Mouse (Mus musculus) thymus, adult 2 months (tissue): ENCODE measurements around the gene Ccr5. TPM values are rescaled to one million over a fixed set of nuclear protein-coding genes. Genes with fewer than 3 reads are reported as not detected.
"Not testable (repeated sequence)": the region's sequence is repeated elsewhere in the genome, so short reads cannot be mapped to it uniquely, and the experiment has no call there.

Source experiments
- DNase-seq: peaks from one replicate; pipeline ENCODE4 v3.0.0; 2021
- H3K27ac ChIP-seq: fragments of 200-500 bp; 2 replicates; pipeline ENCODE4 v1.5.1; 2012; ENCODE audit warnings: low read length, control low read depth; ENCODE audit not compliant: control insufficient read depth, insufficient read depth
- H3K27me3 ChIP-seq: fragments of 200-500 bp; 2 replicates; pipeline ENCODE4 v1.6.1; 2012; ENCODE audit warnings: mild to moderate bottlenecking, low read length, moderate library complexity, mixed read lengths; ENCODE audit not compliant: control insufficient read depth, insufficient read depth
- H3K36me3 ChIP-seq: fragments of 200-500 bp; 2 replicates; pipeline ENCODE4 v1.6.1; 2012; ENCODE audit warnings: mild to moderate bottlenecking, low read length, moderate library complexity; ENCODE audit not compliant: control insufficient read depth, insufficient read depth
- H3K4me1 ChIP-seq: fragments of 200-500 bp; replicated peaks from 2 replicates; pipeline ENCODE4 v1.6.1; 2012; ENCODE audit warnings: low read length; ENCODE audit not compliant: control insufficient read depth, insufficient read depth
- H3K4me3 ChIP-seq: fragments of 200-500 bp; 2 replicates; pipeline ENCODE4 v1.5.1; 2012; ENCODE audit warnings: mild to moderate bottlenecking, low read length, control low read depth, moderate library complexity; ENCODE audit not compliant: control insufficient read depth, insufficient read depth
- CTCF ChIP-seq: fragments of 200-500 bp; IDR thresholded peaks from 2 replicates; pipeline ENCODE4 v1.5.1; 2012; ENCODE audit warnings: mild to moderate bottlenecking, control low read depth, low read length, moderate library complexity, borderline replicate concordance; ENCODE audit not compliant: control insufficient read depth, poor library complexity, insufficient read depth; ENCODE audit errors: extremely low read depth
- POLR2A ChIP-seq: fragments of 200-500 bp; IDR thresholded peaks from 2 replicates; pipeline ENCODE4 v1.6.1; 2012; ENCODE audit warnings: mild to moderate bottlenecking, low read length, control low read depth, moderate library complexity; ENCODE audit not compliant: control insufficient read depth, poor library complexity, insufficient read depth; ENCODE audit errors: extremely low read depth
- WGBS: fragments of 180-500 bp; shearing (Covaris S2); methylation state at CpG from one replicate; pipeline ENCODE4 v1.1.7; 2018; 5-methylcytosine and 5-hydroxymethylcytosine counted together
- polyA plus RNA-seq: library from polyadenylated mRNA; depleted of rRNA; stranded (reverse); fragments of >200 nt; gene quantifications from 2 replicates; pipeline ENCODE4 v1.2.3, GENCODE M21; 2012

Ccr5 gene
- polyA plus RNA-seq, 1 experiment, result 3.2 TPM

DNA sequence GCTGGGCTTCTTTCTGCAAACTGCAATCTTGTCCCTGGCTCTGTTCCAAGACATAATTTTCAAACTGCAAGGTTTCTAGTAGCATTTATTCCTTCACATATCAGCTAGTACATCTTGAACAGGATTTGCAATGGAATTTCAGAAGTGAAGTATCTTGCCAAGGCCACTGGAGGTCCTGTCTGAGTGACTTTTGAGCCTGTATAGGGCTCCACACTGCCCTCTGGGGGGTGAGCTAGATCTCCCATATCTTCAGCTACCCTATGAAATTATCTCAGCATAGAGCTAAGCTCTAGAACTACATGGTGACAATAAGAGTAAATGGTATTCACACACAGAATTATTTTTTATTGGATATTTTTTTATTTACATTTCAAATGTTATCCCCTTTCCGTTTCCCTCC is 2.9 kb upstream of the Ccr5 start:
- WGBS, result 94% methylated on average over 1 of the region's 1 CpGs
- peak; percentile 64 for DNase-seq
- no peaks in the 10 kb centered on the region for H3K27me3 ChIP-seq
- no peaks in the 10 kb centered on the region for H3K4me1 ChIP-seq
- H3K4me3 ChIP-seq, result no peak overlapping the region
- no peak overlapping the region for H3K27ac ChIP-seq
- no peak for TF ChIP-seq POLR2A
- no peak for TF ChIP-seq CTCF
- no peaks in the 10 kb centered on the region for H3K36me3 ChIP-seq

DNA sequence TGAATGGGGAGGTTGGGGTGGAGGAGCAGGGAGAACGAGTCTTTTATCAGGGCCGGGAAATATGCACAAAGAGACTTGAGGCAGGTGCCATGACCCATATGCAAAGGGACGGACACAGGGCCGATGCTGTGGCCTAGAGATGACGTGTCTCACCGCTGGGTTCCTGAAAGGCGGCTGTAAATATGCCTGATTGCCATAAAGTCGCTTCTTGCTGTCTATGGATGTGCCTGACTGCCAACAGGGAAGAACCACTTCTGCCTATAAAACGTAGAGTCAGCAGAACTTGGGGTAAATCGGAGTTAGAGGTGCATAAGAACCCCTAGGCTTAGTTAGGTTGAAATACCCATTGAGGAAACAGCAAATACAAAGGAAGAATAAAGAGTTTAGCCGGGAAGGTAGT is 4.2 kb downstream of the Ccr5 start:
- H3K4me1 ChIP-seq, result peaks cover 2% of the 10 kb centered on the region; the same call in 1 of the 2 replicates
- no peaks in the 10 kb centered on the region for H3K36me3 ChIP-seq
- H3K27me3 ChIP-seq, result no peaks in the 10 kb centered on the region
- no peak for TF ChIP-seq POLR2A
- TF ChIP-seq CTCF, result no peak
- no peak for DNase-seq
- H3K4me3 ChIP-seq, result no peak overlapping the region
- 90% methylated on average over 11 of the region's 11 CpGs for WGBS
- H3K27ac ChIP-seq, result no peak overlapping the region

DNA sequence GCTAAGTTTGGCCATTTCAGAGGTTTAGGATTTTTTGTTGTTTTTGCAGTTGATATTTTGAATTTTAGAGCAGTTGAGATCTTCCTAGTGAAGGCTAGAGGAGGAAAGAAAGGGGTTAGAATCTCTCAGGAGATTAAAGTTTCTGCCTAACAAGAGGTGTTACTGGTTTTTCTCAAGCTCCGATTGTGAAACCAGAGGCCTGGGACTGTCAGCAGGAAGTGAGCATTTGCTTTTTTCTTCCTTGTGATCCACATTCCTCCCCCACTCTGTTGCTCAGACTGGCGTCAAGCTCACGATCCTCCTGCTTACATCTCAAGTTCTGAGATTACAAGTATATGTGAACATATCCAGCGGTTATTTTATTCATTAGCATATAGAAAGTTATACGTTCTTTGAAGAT is 5.0 kb downstream of the Ccr5 start:
- Histone ChIP-seq H3K4me3 (no peak overlapping the region), H3K36me3 (no peaks in the 10 kb centered on the region), H3K27me3 (no peaks in the 10 kb centered on the region), H3K27ac (no peak overlapping the region; the same call in 1 of the 2 replicates), H3K4me1 (peaks cover 2% of the 10 kb centered on the region; the same call in 1 of the 2 replicates)
- WGBS, result 28% methylated on average over 5 of the region's 5 CpGs
- TF ChIP-seq POLR2A (no peak), CTCF (no peak)
- peak; percentile 29 for DNase-seq

DNA sequence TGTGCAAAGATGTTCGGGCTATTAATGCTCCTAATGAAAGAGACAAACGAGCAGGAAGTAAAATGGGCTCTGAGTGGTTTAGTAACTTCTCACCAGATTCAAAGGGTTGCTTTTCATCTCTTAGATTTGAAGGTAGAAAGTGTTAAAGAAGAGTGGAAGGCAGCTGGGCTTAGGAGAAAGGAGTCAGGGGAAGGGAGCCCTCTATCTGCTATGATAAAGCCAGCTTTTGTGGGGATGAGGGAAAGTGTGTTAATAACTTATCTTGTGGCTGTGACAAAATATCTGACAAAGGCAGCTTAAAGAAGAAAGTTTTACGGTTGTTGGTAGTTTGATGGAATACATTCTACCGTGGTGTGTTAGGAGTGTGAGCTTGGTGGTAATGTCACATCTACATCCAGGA is 6.1 kb downstream of the Ccr5 start:
- no peak overlapping the region for H3K27ac ChIP-seq
- WGBS, result 44% methylated on average over 4 of the region's 4 CpGs
- TF ChIP-seq CTCF (no peak), POLR2A (no peak)
- DNase-seq, result no peak
- H3K36me3 ChIP-seq, result no peaks in the 10 kb centered on the region
- H3K4me1 ChIP-seq, result peaks cover 2% of the 10 kb centered on the region; the same call in 1 of the 2 replicates
- no peaks in the 10 kb centered on the region for H3K27me3 ChIP-seq
- no peak overlapping the region for H3K4me3 ChIP-seq

DNA sequence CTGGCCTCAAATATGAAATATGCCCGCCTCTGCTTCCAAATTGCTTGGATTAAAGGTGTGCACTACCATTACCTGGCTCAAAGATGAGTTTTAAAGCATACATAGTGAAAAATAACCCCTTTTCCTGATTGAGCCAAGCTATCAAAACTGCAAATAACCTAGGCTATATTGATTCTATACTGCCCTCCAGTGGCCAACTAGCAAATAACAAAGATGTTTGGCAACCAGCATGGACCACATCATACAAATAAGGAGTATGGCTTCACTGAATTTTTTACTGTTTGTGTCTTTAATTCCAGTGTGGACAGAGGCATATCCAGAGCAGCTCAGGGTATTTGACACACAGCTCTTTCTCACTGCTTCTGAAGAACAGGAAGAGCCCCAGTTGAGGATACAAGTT is 7.0 kb downstream of the Ccr5 start:
- 11% methylated on average over 1 of the region's 1 CpGs for WGBS
- TF ChIP-seq POLR2A (no peak), CTCF (no peak)
- no peaks in the 10 kb centered on the region for H3K36me3 ChIP-seq
- H3K4me1 ChIP-seq, result peaks cover 2% of the 10 kb centered on the region; the same call in 1 of the 2 replicates
- no peak overlapping the region for H3K27ac ChIP-seq
- no peaks in the 10 kb centered on the region for H3K27me3 ChIP-seq
- H3K4me3 ChIP-seq, result no peak overlapping the region
- peak; percentile 59 for DNase-seq

DNA sequence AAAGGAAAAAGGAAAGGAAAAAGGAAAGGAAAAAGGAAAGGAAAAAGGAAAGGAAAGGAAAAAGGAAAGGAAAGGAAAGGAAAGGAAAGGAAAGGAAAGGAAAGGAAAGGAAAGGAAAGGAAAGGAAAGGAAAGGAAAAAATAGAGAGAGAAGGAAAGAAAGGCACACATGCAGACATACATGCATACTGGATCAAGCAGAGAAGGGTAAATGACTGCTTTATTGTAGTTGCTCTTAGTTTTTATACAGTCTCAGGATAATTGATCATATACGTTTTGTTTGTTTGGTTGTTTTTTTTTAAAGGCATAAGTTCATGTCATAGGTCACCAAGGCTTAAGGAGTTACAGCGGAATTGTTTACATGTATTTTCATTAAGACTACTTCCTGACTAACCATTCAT is 11.6 kb downstream of the Ccr5 start:
- H3K4me1 ChIP-seq, H3K27ac ChIP-seq, H3K4me3 ChIP-seq, H3K36me3 ChIP-seq, H3K27me3 ChIP-seq, DNase-seq: not testable (repeated sequence)
- WGBS, result 98% methylated on average over 2 of the region's 2 CpGs

DNA sequence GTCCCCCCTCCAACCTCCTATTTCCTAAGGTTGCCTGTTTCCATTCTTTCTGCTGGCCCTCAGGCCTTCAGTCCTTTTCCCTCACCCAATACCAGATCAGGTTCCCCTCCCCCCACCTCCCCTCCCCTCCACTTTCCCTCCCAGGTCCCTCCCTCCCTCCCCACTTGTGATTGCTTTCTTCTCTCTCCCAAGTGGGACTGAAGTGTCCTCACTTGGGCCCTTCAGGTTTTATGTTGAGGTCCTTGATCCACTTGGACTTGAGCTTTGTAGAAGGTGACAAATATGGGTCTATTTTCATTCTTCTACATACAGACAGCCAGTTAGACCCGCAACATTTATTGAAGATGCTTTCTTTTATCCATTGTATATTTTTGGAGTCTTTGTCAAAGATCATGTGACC is 13.6 kb downstream of the Ccr5 start:
- H3K4me1 ChIP-seq, H3K27me3 ChIP-seq, H3K4me3 ChIP-seq, H3K27ac ChIP-seq, DNase-seq, H3K36me3 ChIP-seq: not testable (repeated sequence)
- WGBS, result 95% methylated on average over 1 of the region's 1 CpGs

DNA sequence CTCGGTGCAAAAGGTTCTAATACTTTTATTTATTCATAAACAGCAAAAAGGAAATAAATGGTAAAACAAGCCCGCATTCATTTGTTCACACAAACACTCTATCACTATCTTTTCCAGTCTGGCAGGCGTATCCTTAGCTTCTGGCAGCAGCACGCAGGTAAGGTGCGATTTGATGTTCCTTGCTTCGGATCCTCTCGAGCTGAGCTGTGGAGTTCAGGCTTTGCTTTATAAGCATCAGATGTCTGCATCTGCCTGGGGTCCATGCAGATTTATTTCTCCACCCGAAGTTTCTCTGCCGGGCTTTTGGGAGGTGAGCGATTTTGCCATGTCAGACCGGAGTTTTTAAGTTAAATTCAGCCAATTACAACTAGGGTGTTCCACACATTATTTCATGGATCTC is 16.3 kb downstream of the Ccr5 start:
- 89% methylated on average over 11 of the region's 11 CpGs for WGBS
- H3K27ac ChIP-seq, result no peak overlapping the region
- no peak for DNase-seq

More for the DNA sequence above, 16.3 kb downstream of the Ccr5 start:
- no peak for TF ChIP-seq CTCF
- no peak for TF ChIP-seq POLR2A
- H3K4me3 ChIP-seq, result no peak overlapping the region
- no peaks in the 10 kb centered on the region for H3K4me1 ChIP-seq
- H3K27me3 ChIP-seq, result no peaks in the 10 kb centered on the region
- H3K36me3 ChIP-seq, result no peaks in the 10 kb centered on the region
